Mouse (Mus musculus): ENCODE data around the gene Nav3.

DNA sequence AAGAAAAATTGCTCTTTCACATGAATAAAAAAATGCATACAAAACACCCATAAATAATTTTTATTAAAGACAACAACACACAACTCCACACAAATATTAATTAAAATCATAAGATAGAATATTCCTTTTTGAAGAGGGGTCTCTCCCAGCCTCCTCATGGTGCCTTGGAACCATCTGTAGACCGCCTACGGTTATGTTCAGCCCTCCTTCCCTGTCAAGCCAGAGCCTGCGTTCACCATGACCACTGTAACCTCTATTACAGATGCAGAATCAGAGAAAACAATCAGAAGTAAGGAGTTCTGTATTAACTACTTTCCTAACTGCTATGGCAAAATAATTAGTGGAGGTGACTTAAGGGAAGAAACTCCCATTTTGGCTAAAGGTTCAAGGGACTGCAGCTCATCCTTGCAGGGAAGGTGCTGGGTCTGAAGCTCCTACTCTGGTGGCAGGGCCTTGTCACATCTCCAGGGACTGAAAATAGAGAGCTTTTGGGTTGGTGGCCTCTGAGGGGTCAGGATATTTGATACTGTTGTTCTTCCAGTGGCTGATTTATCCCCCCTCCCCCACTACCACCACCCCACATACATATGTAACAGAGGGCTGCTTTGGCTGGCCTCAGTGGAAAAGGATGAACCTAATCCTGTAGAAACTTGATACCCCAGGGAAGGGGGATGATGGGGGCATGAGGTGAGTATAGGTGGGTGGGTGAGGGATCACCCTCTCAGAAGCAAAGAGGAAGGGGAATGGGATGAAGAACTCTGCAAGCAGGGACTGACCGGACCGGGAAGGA lies 343.1 kb downstream of the Nav3 start:
- TF ChIP-seq CTCF (IDR thresholded peaks at IDR 0.05; ENCODE audit: low read depth) (no peak), EP300 (IDR thresholded peaks at IDR 0.05; ENCODE audit: low read depth) (no peak)
